Mouse (Mus musculus): Measurements from ENCODE around the gene Rimklb.

The Rimklb gene

DNA sequence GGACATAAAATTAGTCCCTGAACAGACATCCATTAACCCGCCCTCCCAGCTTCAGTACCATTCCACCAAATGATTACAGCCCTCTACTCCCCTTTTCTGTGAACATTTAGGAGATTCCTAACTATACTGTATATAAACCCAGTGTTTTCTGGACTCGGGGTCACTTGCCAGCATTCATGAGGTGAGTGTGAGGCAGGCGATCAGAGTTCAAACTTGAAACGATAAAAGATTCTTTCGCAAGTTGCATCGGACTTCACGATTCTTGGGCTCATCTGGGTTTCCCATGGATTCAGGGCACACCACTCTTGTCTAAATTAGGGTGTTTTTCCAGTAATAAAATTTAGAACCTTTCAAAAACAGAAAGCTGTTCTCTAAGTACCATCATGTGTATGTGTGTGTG lies 71.1 kb downstream of the Rimklb start:
- DNase-seq (ENCODE audit: low spot score in 2 of 2) = no peak

GRCm38 (mm10) chr6:122417015-122417414 lies 81.5 kb downstream of the Rimklb start:
- DNase-seq (ENCODE audit: low spot score in 2 of 2) = no peak

DNA sequence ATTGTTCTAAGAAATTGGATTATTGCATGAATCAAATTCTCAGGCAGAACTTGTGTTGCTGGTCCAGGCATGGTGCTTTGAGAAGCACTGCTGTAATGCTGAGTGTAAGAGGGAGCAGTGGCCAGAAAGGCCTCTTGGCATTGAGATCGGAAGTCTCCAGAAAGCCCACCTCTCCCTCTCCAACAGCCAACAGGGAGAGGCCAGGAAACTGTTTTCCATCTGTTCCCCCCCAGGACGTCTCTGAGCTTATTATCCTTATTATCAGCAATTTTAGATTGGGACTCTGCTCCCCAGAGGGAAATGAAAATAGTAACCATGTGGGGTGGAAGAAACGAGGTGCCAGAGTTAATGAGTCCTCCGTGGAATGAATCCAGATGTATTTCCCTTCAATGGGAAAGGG lies 82.2 kb downstream of the Rimklb start:
- DNase-seq (ENCODE audit: low spot score in 2 of 2) = no peak

- DNase-seq (ENCODE audit: low spot score in 2 of 2) = no peak
Measured at GRCm38 (mm10) chr6:122411281-122411680, 87.3 kb downstream of the Rimklb start.

DNA sequence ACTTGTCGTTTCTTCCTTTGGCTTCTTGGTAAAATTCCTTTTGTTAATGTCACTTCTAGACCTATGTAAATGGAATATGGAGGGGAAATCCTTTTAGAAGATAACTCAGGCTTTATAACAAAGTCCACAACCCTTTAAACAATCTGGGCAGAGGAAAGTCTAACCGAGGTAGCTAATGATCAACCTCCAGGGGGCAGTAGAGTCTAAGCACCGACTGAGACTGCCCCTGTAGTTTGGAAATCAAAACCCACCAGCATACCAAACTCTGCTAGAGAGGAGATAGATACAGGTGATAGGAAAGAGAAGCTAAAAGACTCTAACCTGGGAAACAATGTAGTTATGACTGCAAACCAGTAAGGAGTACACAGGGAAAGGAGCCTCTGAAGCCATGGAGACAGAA lies 96.3 kb downstream of the Rimklb start:
- no peak for DNase-seq (ENCODE audit: low spot score in 2 of 2)

DNA sequence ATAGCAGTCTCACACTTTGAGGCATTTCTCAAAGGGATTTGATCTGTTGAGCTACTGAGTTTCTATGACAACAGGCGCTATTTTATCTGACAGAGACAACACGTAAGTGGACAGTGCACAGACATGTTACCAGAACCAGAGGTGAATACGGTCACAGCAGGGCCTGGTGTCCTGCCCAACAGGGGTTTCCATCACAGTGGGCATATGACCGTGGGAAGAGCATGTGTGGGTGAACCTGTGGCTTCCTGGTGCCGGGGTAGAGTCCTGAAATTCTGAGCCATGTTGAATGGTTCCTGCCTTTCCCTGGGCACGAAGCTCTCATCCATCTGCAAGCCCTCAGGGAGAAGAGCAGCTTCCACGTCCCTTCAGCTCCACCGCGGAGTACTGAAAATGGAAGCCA lies 98.3 kb downstream of the Rimklb start:
- DNase-seq (ENCODE audit: low spot score in 2 of 2) = no peak
